Mouse (Mus musculus): Measurements from ENCODE around the gene Mthfsd. TPM values are rescaled to one million over a fixed set of nuclear protein-coding genes. Genes with fewer than 3 reads are reported as not detected.

Gene Mthfsd
- polyA plus RNA-seq, 1 experiment from 2014 or later = 70.0 TPM

- no peaks in the 10 kb centered on the region for H3K36me3 ChIP-seq
- peaks cover 21% of the 10 kb centered on the region for H3K4me1 ChIP-seq
- H3K27me3 ChIP-seq (replicated peaks) = peaks cover 98% of the 10 kb centered on the region
- no peak for ATAC-seq (ENCODE audit: low FRiP score, low read depth)
- H3K4me3 ChIP-seq = peak overlapping the region; percentile 32
- H3K9me3 ChIP-seq = 0 out of 2 replicates have a peak, but pooled peaks cover 3% of the 10 kb centered on the region
- no peak overlapping the region for H3K9ac ChIP-seq
- WGBS = 2% methylated on average over 12 of the region's 12 CpGs
- H3K27ac ChIP-seq = no peak overlapping the region
- H3K4me2 ChIP-seq (replicated peaks) = peak overlapping the region; percentile 38
Observed at GRCm38 (mm10) chr8:121119635-121120455, 11.7 kb upstream of the Mthfsd start.

DNA sequence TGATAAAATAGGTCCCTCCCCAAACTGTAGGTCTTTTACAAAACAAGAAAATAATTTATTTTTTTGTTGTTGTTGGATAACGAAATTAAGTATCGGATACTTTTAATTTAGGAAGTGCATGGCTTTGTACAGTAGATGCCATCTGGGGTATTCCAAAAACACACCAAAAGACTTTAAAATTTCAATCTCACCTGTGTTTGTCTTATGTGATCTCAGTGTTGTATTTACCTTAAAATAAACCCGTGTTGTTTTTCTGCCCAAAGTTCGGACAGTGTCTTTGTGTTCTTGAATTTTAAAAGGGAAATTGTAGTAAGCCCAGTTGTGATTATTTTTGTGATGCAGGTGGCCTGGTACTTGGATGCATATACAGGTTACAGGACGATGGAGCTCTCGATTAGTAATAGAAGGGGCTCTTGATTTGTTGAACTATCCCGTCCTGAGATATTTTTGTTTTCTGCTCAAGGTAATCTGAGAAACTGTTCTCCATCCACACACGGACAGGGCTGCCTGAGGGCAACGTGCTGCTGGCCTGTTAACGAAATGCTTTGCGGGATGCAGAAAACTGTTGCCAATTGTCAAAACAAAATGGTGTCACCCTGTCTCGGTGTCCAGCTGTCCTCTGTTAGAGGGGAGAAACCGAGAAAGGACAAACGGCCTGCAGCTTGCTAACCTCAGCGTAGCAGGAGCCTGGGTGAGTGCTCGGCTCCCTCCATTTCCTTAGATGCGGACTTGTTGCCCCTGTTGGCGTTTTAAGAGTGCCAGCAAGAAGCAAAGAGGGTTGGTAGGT is 10.6 kb upstream of the Mthfsd start:
- Histone ChIP-seq H3K36me3 (no peaks in the 10 kb centered on the region), H3K27ac (no peak overlapping the region), H3K4me3 (peak overlapping the region; percentile 32), H3K9ac (0 out of 2 replicates have a peak overlapping the region, but pooled peaks have one; percentile 58), H3K27me3 (replicated peaks) (peaks cover 98% of the 10 kb centered on the region), H3K4me1 (peaks cover 16% of the 10 kb centered on the region), H3K4me2 (replicated peaks) (peak overlapping the region; percentile 38; the same call in 1 of the 2 replicates), H3K9me3 (no peaks in the 10 kb centered on the region)
- no peak for ATAC-seq (ENCODE audit: low FRiP score, low read depth)
- WGBS = 2% methylated on average over 18 of the region's 18 CpGs

DNA sequence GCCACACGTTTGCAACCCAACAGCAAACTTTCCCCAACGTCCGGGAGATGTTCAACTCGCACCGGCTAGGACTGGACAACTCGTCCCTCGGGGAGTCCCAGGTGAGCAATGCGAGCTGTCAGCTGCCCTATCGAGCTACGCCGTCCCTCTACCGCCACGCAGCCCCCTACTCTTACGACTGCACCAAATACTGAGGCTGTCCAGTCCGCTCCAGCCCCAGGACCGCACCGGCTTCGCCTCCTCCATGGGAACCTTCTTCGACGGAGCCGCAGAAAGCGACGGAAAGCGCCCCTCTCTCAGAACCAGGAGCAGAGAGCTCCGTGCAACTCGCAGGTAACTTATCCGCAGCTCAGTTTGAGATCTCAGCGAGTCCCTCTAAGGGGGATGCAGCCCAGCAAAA is 9.7 kb upstream of the Mthfsd start:
- H3K4me1 ChIP-seq = peaks cover 19% of the 10 kb centered on the region
- H3K4me3 ChIP-seq = peak overlapping the region; percentile 43
- H3K9me3 ChIP-seq = no peaks in the 10 kb centered on the region
- H3K27ac ChIP-seq = 0 out of 2 replicates have a peak overlapping the region, but pooled peaks have one; percentile 1
- H3K9ac ChIP-seq = peak overlapping the region; percentile 58; the same call in 1 of the 2 replicates
- H3K4me2 ChIP-seq (replicated peaks) = peak overlapping the region; percentile 72
- no peak for ATAC-seq (ENCODE audit: low FRiP score, low read depth)
- peaks cover 94% of the 10 kb centered on the region for H3K27me3 ChIP-seq (replicated peaks)
- WGBS = 2% methylated on average over 28 of the region's 28 CpGs
- H3K36me3 ChIP-seq = no peaks in the 10 kb centered on the region

GRCm38 (mm10) chr8:121117186-121117651 is 9.0 kb upstream of the Mthfsd start:
- H3K27ac ChIP-seq = 0 out of 2 replicates have a peak overlapping the region, but pooled peaks have one; percentile 1

DNA sequence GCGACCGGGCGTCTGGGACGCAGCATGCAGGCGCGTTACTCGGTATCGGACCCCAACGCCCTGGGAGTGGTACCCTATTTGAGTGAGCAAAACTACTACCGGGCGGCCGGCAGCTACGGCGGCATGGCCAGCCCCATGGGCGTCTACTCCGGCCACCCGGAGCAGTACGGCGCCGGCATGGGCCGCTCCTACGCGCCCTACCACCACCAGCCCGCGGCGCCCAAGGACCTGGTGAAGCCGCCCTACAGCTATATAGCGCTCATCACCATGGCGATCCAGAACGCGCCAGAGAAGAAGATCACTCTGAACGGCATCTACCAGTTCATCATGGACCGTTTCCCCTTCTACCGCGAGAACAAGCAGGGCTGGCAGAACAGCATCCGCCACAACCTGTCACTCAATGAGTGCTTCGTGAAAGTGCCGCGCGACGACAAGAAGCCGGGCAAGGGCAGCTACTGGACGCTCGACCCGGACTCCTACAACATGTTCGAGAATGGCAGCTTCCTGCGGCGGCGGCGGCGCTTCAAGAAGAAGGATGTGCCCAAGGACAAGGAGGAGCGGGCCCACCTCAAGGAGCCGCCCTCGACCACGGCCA is 8.5 kb upstream of the Mthfsd start:
- Histone ChIP-seq H3K9me3 (no peaks in the 10 kb centered on the region), H3K4me3 (peak overlapping the region; percentile 43), H3K9ac (peak overlapping the region; percentile 58), H3K27me3 (replicated peaks) (peaks cover 91% of the 10 kb centered on the region), H3K27ac (no peak overlapping the region; the same call in 1 of the 2 replicates), H3K4me2 (replicated peaks) (peak overlapping the region; percentile 72), H3K36me3 (no peaks in the 10 kb centered on the region), H3K4me1 (peaks cover 17% of the 10 kb centered on the region)
- under 1% methylated on average over 55 of the region's 55 CpGs for WGBS
- no peak for ATAC-seq (ENCODE audit: low FRiP score, low read depth)

More at GRCm38 (mm10) chr8:121117186-121117651, 9.0 kb upstream of the Mthfsd start:
- H3K4me1 ChIP-seq = peaks cover 17% of the 10 kb centered on the region
- H3K9me3 ChIP-seq = no peaks in the 10 kb centered on the region
- no peak for ATAC-seq (ENCODE audit: low FRiP score, low read depth)
- WGBS = under 1% methylated on average over 62 of the region's 62 CpGs
- no peaks in the 10 kb centered on the region for H3K36me3 ChIP-seq
- H3K4me2 ChIP-seq (replicated peaks) = peak overlapping the region; percentile 72
- H3K4me3 ChIP-seq = peak overlapping the region; percentile 43
- peak overlapping the region; percentile 58 for H3K9ac ChIP-seq
- peaks cover 93% of the 10 kb centered on the region for H3K27me3 ChIP-seq (replicated peaks)

DNA sequence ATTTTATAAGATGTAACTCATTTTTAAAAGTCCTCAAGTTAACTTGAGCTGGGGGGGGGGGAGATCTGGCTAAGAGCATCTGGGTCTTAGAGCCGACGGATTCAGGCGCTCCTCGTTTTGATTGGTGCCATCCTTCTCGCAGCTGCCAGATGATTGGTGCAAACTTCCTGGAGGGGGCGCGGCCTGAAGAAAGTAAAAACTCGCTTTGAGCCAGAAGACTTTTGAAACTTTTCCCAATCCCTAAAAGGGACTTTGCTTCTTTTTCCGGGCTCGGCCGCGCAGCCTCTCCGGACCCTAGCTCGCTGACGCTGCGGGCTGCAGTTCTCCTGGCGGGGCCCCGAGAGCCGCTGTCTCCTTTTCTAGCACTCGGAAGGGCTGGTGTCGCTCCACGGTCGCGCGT is 7.8 kb upstream of the Mthfsd start, which contains the start of gene Foxc2:
Foxc2 (plus strand) TSS at position 224 of the 400 bp plus-strand sequence.
- H3K9ac ChIP-seq = peak within 1 kb of the TSS; percentile 58
- no peaks in the 10 kb centered on the region for H3K36me3 ChIP-seq
- 0% methylated on average over 25 of the region's 25 CpGs for WGBS
- peak within 1 kb of the TSS; percentile 72 for H3K4me2 ChIP-seq (replicated peaks)
- H3K27me3 ChIP-seq (replicated peaks) = peaks cover 90% of the 10 kb centered on the region
- H3K9me3 ChIP-seq = no peaks in the 10 kb centered on the region
- peaks cover 17% of the 10 kb centered on the region for H3K4me1 ChIP-seq
- no peak; the same call in 1 of the 2 replicates for ATAC-seq (ENCODE audit: low FRiP score, low read depth)
- no peak within 1 kb of the TSS; the same call in 1 of the 2 replicates for H3K27ac ChIP-seq
- H3K4me3 ChIP-seq = peak within 1 kb of the TSS; percentile 43

- no peaks in the 10 kb centered on the region for H3K9me3 ChIP-seq
- no peak overlapping the region for H3K9ac ChIP-seq
- peaks cover 87% of the 10 kb centered on the region for H3K27me3 ChIP-seq (replicated peaks)
- ATAC-seq (ENCODE audit: low FRiP score, low read depth) = no peak
- no peak overlapping the region for H3K27ac ChIP-seq
- H3K4me3 ChIP-seq = peak overlapping the region; percentile 14; the same call in 1 of the 2 replicates
- peak overlapping the region; percentile 44 for H3K4me2 ChIP-seq (replicated peaks)
- WGBS = 1% methylated on average over 25 of the region's 25 CpGs
- peaks cover 17% of the 10 kb centered on the region for H3K4me1 ChIP-seq
- H3K36me3 ChIP-seq = no peaks in the 10 kb centered on the region
Observed at GRCm38 (mm10) chr8:121115136-121115535, 6.9 kb upstream of the Mthfsd start.

GRCm38 (mm10) chr8:121113261-121113660 is 5.1 kb upstream of the Mthfsd start:
- H3K9me3 ChIP-seq = no peaks in the 10 kb centered on the region
- no peak overlapping the region for H3K9ac ChIP-seq
- peaks cover 17% of the 10 kb centered on the region for H3K4me1 ChIP-seq
- no peak for ATAC-seq (ENCODE audit: low FRiP score, low read depth)
- no peak overlapping the region for H3K27ac ChIP-seq
- peak overlapping the region; percentile 4; the same call in 1 of the 2 replicates for H3K4me2 ChIP-seq (replicated peaks)
- H3K27me3 ChIP-seq (replicated peaks) = peaks cover 69% of the 10 kb centered on the region
- H3K4me3 ChIP-seq = no peak overlapping the region
- WGBS = 2% methylated on average over 21 of the region's 21 CpGs
- H3K36me3 ChIP-seq = no peaks in the 10 kb centered on the region

GRCm38 (mm10) chr8:121111145-121111907 is 3.1 kb upstream of the Mthfsd start:
- H3K4me1 ChIP-seq = peaks cover 20% of the 10 kb centered on the region
- H3K4me2 ChIP-seq (replicated peaks) = no peak overlapping the region
- H3K9me3 ChIP-seq = no peaks in the 10 kb centered on the region
- H3K27me3 ChIP-seq (replicated peaks) = peaks cover 50% of the 10 kb centered on the region
- H3K4me3 ChIP-seq = no peak overlapping the region
- H3K36me3 ChIP-seq = no peaks in the 10 kb centered on the region
- H3K27ac ChIP-seq = no peak overlapping the region
- no peak for ATAC-seq (ENCODE audit: low FRiP score, low read depth)
- H3K9ac ChIP-seq = no peak overlapping the region
- WGBS = 44% methylated on average over 7 of the region's 7 CpGs

DNA sequence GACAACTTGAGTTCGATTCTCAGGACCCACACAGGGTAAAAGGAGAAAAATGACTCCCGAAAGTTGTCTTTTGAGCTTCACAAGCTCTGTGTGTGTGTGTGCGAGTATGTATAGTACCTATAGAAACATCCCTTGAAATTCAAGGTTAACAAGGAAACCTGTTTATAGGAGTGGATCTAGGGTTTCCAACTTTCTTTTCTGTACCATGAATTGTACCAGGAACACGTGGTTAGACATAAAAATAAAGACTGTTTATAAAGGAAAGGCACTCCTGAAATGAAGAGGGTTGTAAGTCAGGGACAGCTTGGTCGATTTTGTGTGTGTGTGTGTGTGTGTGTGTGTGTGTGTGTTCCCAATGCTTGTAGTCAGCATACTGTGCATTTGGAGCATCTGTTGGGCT is 465 bp upstream of the Mthfsd start:
- Histone ChIP-seq H3K9ac (peak overlapping the region; percentile 90), H3K27ac (no peak overlapping the region), H3K9me3 (no peaks in the 10 kb centered on the region), H3K27me3 (replicated peaks) (peaks cover 25% of the 10 kb centered on the region), H3K4me3 (peak overlapping the region; percentile 74), H3K4me2 (replicated peaks) (peak overlapping the region; percentile 90), H3K4me1 (peaks cover 17% of the 10 kb centered on the region), H3K36me3 (peaks cover 9% of the 10 kb centered on the region; the same call in 1 of the 2 replicates)
- WGBS = 18% methylated on average over 5 of the region's 5 CpGs
- no peak for ATAC-seq (ENCODE audit: low FRiP score, low read depth)
